Mouse (Mus musculus): ENCODE results near the gene Alpl. TPM values are rescaled to one million over a fixed set of nuclear protein-coding genes. Genes with fewer than 3 reads are reported as not detected.

Gene Alpl
- polyA plus RNA-seq, 1 experiment from 2014 or later: 9.9 TPM

DNA sequence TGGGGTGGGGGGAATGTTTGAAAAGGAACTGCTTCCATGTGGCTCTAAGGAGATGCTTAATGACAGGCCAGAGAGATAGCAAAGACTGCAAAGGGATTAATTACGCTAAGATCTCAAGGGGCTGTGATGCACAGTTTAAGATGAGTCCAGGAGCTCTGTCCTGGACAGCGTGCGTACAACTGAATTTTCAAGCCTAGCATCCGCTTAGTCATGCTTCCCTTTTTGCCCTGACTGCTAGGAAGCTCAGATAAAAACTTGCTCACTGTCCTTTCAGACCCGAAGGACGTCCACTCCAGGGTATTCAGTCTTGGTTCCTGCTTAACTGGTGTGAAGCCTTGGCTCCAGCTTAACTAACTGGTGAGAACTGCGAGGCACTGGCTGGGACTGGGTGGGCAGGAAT is 55.8 kb downstream of the Alpl start:
- Histone ChIP-seq H3K9me3 (replicated peaks; ENCODE audit: control insufficient read depth, low read length) (no peaks in the 10 kb centered on the region), H3K4me3 (ENCODE audit: low read depth, low read length) (no peak overlapping the region), H3K27ac (replicated peaks; ENCODE audit: low read depth, low read length) (no peak overlapping the region), H3K4me2 (ENCODE audit: low read depth, low read length) (no peak overlapping the region), H3K9ac (replicated peaks; ENCODE audit: low read length) (no peak overlapping the region), H3K36me3 (replicated peaks; ENCODE audit: control insufficient read depth, insufficient read depth, low read depth, low read length) (no peaks in the 10 kb centered on the region), H3K4me1 (ENCODE audit: control insufficient read depth, insufficient read depth, low read length) (no peaks in the 10 kb centered on the region), H3K27me3 (ENCODE audit: control insufficient read depth, insufficient read depth, low read length) (no peaks in the 10 kb centered on the region)
- ATAC-seq (replicated peaks; ENCODE audit: insufficient number of reproducible peaks, low FRiP score, low TSS enrichment, low read depth) (no peak), DNase-seq (ENCODE audit: low spot score) (no peak)
- WGBS: 86% methylated on average over 7 of the region's 7 CpGs

GRCm38 (mm10) chr4:137739151-137739923 is 56.8 kb downstream of the Alpl start:
- WGBS: 49% methylated on average over 9 of the region's 9 CpGs
- Histone ChIP-seq H3K9me3 (replicated peaks; ENCODE audit: control insufficient read depth, low read length) (no peaks in the 10 kb centered on the region), H3K27me3 (ENCODE audit: control insufficient read depth, insufficient read depth, low read length) (no peaks in the 10 kb centered on the region), H3K36me3 (replicated peaks; ENCODE audit: control insufficient read depth, insufficient read depth, low read depth, low read length) (no peaks in the 10 kb centered on the region), H3K9ac (replicated peaks; ENCODE audit: low read length) (no peak overlapping the region), H3K27ac (replicated peaks; ENCODE audit: low read depth, low read length) (no peak overlapping the region), H3K4me3 (ENCODE audit: low read depth, low read length) (no peak overlapping the region), H3K4me1 (ENCODE audit: control insufficient read depth, insufficient read depth, low read length) (no peaks in the 10 kb centered on the region), H3K4me2 (ENCODE audit: low read depth, low read length) (no peak overlapping the region)
- peak; percentile 86 for DNase-seq (ENCODE audit: low spot score)
- peak; percentile 25 for ATAC-seq (replicated peaks; ENCODE audit: insufficient number of reproducible peaks, low FRiP score, low TSS enrichment, low read depth)

DNA sequence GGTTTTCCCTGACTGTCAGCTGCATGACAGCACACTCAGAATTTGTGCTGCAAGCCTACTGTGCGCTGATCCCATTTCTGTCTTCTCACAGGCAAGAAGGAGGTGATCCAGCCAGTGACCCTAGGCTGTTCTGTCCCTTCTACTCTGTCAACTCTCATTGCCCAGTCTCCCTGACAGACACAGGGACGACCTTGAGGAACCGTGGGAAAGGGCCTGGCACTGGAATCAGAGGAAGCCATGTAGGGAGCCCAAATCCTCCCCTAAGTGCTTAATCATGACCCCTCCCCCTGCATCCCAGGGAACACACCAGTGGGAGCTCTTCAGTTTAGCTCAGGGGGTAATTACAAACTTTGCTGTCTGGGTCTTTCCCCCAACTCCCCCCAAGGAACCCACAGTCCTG is 58.4 kb downstream of the Alpl start:
- ATAC-seq (replicated peaks; ENCODE audit: insufficient number of reproducible peaks, low FRiP score, low TSS enrichment, low read depth): no peak
- Histone ChIP-seq H3K4me1 (ENCODE audit: control insufficient read depth, insufficient read depth, low read length) (no peaks in the 10 kb centered on the region), H3K4me2 (ENCODE audit: low read depth, low read length) (no peak overlapping the region), H3K27ac (replicated peaks; ENCODE audit: low read depth, low read length) (no peak overlapping the region), H3K9ac (replicated peaks; ENCODE audit: low read length) (no peak overlapping the region), H3K36me3 (replicated peaks; ENCODE audit: control insufficient read depth, insufficient read depth, low read depth, low read length) (no peaks in the 10 kb centered on the region), H3K27me3 (ENCODE audit: control insufficient read depth, insufficient read depth, low read length) (no peaks in the 10 kb centered on the region), H3K4me3 (ENCODE audit: low read depth, low read length) (no peak overlapping the region), H3K9me3 (replicated peaks; ENCODE audit: control insufficient read depth, low read length) (no peaks in the 10 kb centered on the region)
- DNase-seq (ENCODE audit: low spot score): no peak
- WGBS: 57% methylated on average over 3 of the region's 3 CpGs

DNA sequence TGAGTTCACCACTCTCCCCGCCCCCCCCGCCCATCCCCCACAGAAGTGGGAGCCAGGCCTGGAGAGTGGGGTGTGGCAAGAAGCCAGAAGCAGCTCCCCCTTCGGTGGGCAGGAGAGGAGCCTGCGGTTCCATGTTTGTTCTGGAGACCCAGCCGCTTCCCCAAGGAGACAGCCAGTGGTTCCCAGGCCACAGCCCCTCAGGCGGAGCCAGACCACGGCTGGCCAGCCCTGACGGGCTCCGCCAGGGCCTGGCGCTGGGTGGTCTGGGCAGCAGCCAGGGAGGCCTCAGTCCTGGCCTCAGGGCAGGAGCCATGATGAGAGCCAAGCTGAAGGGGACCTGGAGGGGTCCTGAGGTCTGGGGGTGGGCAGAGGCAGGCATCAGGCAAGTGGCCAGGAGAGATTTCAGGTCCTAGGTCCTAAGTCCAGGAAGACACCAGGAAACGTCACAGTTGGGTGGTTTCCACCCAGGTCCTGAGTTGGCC is 59.9 kb downstream of the Alpl start:
- Histone ChIP-seq H3K4me3 (ENCODE audit: low read depth, low read length) (no peak overlapping the region), H3K4me2 (ENCODE audit: low read depth, low read length) (no peak overlapping the region), H3K4me1 (ENCODE audit: control insufficient read depth, insufficient read depth, low read length) (no peaks in the 10 kb centered on the region), H3K9me3 (replicated peaks; ENCODE audit: control insufficient read depth, low read length) (no peaks in the 10 kb centered on the region), H3K27ac (replicated peaks; ENCODE audit: low read depth, low read length) (no peak overlapping the region), H3K9ac (replicated peaks; ENCODE audit: low read length) (no peak overlapping the region), H3K36me3 (replicated peaks; ENCODE audit: control insufficient read depth, insufficient read depth, low read depth, low read length) (no peaks in the 10 kb centered on the region), H3K27me3 (ENCODE audit: control insufficient read depth, insufficient read depth, low read length) (no peaks in the 10 kb centered on the region)
- DNase-seq (ENCODE audit: low spot score) (no peak), ATAC-seq (replicated peaks; ENCODE audit: insufficient number of reproducible peaks, low FRiP score, low TSS enrichment, low read depth) (no peak)
- WGBS: 59% methylated on average over 10 of the region's 11 CpGs

DNA sequence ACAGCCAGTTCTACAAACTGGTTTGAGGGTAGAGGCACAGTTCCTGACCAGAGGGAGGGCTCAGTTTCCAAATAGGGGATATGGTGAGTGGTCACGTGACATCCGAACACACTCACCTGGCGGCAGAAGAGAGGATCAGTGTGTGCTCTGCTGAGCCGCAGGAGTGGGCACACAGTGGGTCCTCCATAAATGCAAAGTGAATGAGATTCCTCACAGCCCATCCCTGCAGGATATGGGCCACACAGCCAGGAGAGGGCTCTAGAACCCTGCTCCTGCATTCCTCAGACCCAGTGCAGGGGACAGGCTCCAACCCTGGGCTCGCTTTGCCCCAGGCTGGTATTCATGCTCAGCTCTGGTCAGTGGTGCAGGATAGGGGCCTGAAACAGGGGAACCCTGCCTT is 62.7 kb downstream of the Alpl start:
- ATAC-seq (replicated peaks; ENCODE audit: insufficient number of reproducible peaks, low FRiP score, low TSS enrichment, low read depth): no peak
- peaks cover 6% of the 10 kb centered on the region for H3K4me1 ChIP-seq (ENCODE audit: control insufficient read depth, insufficient read depth, low read length)
- H3K4me3 ChIP-seq (ENCODE audit: low read depth, low read length): no peak overlapping the region
- no peak for DNase-seq (ENCODE audit: low spot score)
- H3K27ac ChIP-seq (replicated peaks; ENCODE audit: low read depth, low read length): no peak overlapping the region
- no peaks in the 10 kb centered on the region for H3K36me3 ChIP-seq (replicated peaks; ENCODE audit: control insufficient read depth, insufficient read depth, low read depth, low read length)
- H3K9me3 ChIP-seq (replicated peaks; ENCODE audit: control insufficient read depth, low read length): no peaks in the 10 kb centered on the region
- no peak overlapping the region for H3K9ac ChIP-seq (replicated peaks; ENCODE audit: low read length)
- no peak overlapping the region for H3K4me2 ChIP-seq (ENCODE audit: low read depth, low read length)
- WGBS: 73% methylated on average over 5 of the region's 5 CpGs
- H3K27me3 ChIP-seq (ENCODE audit: control insufficient read depth, insufficient read depth, low read length): peaks cover 14% of the 10 kb centered on the region

DNA sequence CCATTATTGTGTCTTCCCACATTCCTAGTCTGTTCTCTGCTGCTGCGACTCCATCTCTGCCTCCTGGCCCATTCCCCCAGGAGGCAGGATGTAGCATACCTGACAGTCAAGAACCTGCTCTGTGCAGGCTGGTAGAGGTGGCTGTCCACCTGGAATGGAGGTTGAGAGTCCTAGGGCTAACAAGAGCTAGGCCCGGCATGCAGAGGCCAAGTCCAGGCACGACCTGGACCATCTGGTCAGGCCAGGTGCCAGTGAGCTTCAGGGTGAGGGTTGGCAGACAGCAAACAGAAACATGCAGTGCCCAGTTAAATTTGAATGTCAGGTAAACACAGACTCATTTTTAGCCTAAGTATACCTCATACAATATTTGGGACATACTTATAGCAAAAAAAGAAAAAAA is 63.2 kb downstream of the Alpl start:
- DNase-seq (ENCODE audit: low spot score) (no peak), ATAC-seq (replicated peaks; ENCODE audit: insufficient number of reproducible peaks, low FRiP score, low TSS enrichment, low read depth) (no peak)
- Histone ChIP-seq H3K36me3 (replicated peaks; ENCODE audit: control insufficient read depth, insufficient read depth, low read depth, low read length) (no peaks in the 10 kb centered on the region), H3K9ac (replicated peaks; ENCODE audit: low read length) (no peak overlapping the region), H3K4me2 (ENCODE audit: low read depth, low read length) (no peak overlapping the region), H3K9me3 (replicated peaks; ENCODE audit: control insufficient read depth, low read length) (no peaks in the 10 kb centered on the region), H3K4me1 (ENCODE audit: control insufficient read depth, insufficient read depth, low read length) (peaks cover 10% of the 10 kb centered on the region), H3K4me3 (ENCODE audit: low read depth, low read length) (no peak overlapping the region), H3K27me3 (ENCODE audit: control insufficient read depth, insufficient read depth, low read length) (peaks cover 18% of the 10 kb centered on the region), H3K27ac (replicated peaks; ENCODE audit: low read depth, low read length) (no peak overlapping the region)
- 77% methylated on average over 3 of the region's 3 CpGs for WGBS

GRCm38 (mm10) chr4:137732361-137732760 is 63.8 kb downstream of the Alpl start:
- ATAC-seq (replicated peaks; ENCODE audit: insufficient number of reproducible peaks, low FRiP score, low TSS enrichment, low read depth) (no peak), DNase-seq (ENCODE audit: low spot score) (no peak)
- Histone ChIP-seq H3K4me3 (ENCODE audit: low read depth, low read length) (no peak overlapping the region), H3K27ac (replicated peaks; ENCODE audit: low read depth, low read length) (no peak overlapping the region), H3K4me2 (ENCODE audit: low read depth, low read length) (no peak overlapping the region), H3K4me1 (ENCODE audit: control insufficient read depth, insufficient read depth, low read length) (peaks cover 14% of the 10 kb centered on the region), H3K36me3 (replicated peaks; ENCODE audit: control insufficient read depth, insufficient read depth, low read depth, low read length) (no peaks in the 10 kb centered on the region), H3K9me3 (replicated peaks; ENCODE audit: control insufficient read depth, low read length) (no peaks in the 10 kb centered on the region), H3K27me3 (ENCODE audit: control insufficient read depth, insufficient read depth, low read length) (peaks cover 22% of the 10 kb centered on the region), H3K9ac (replicated peaks; ENCODE audit: low read length) (no peak overlapping the region)
- WGBS: 83% methylated on average over 3 of the region's 3 CpGs

GRCm38 (mm10) chr4:137731891-137732290 is 64.3 kb downstream of the Alpl start:
- Histone ChIP-seq H3K4me2 (ENCODE audit: low read depth, low read length) (no peak overlapping the region), H3K4me1 (ENCODE audit: control insufficient read depth, insufficient read depth, low read length) (peaks cover 16% of the 10 kb centered on the region), H3K4me3 (ENCODE audit: low read depth, low read length) (no peak overlapping the region), H3K27ac (replicated peaks; ENCODE audit: low read depth, low read length) (no peak overlapping the region), H3K9ac (replicated peaks; ENCODE audit: low read length) (no peak overlapping the region), H3K27me3 (ENCODE audit: control insufficient read depth, insufficient read depth, low read length) (peaks cover 22% of the 10 kb centered on the region), H3K9me3 (replicated peaks; ENCODE audit: control insufficient read depth, low read length) (no peaks in the 10 kb centered on the region), H3K36me3 (replicated peaks; ENCODE audit: control insufficient read depth, insufficient read depth, low read depth, low read length) (no peaks in the 10 kb centered on the region)
- ATAC-seq (replicated peaks; ENCODE audit: insufficient number of reproducible peaks, low FRiP score, low TSS enrichment, low read depth) (no peak), DNase-seq (ENCODE audit: low spot score) (no peak)
- 66% methylated on average over 10 of the region's 10 CpGs for WGBS

All from embryonic facial prominence, embryonic 11.5 days (tissue).